Mouse (Mus musculus) testis, adult 2 months (tissue): ENCODE measurements around the gene Slc43a2. TPM values are rescaled to one million over a fixed set of nuclear protein-coding genes. Genes with fewer than 3 reads are reported as not detected.

Experiments
- H3K27ac ChIP-seq: fragments of 200-500 bp; 2 replicates; pipeline ENCODE4 v1.5.1; 2012; ENCODE audit warnings: low read depth, low read length; ENCODE audit not compliant: control insufficient read depth, insufficient read depth
- H3K27me3 ChIP-seq: fragments of 200-500 bp; 2 replicates; pipeline ENCODE4 v1.6.1; 2012; ENCODE audit warnings: mild to moderate bottlenecking, low read length, moderate library complexity; ENCODE audit not compliant: control insufficient read depth, insufficient read depth
- H3K36me3 ChIP-seq: fragments of 200-500 bp; 2 replicates; pipeline ENCODE4 v1.6.1; 2012; ENCODE audit warnings: mild to moderate bottlenecking, low read length; ENCODE audit not compliant: control insufficient read depth, insufficient read depth
- H3K4me1 ChIP-seq: fragments of 200-500 bp; 2 replicates; pipeline ENCODE4 v1.6.1; 2012; ENCODE audit warnings: low read length; ENCODE audit not compliant: control insufficient read depth, insufficient read depth
- H3K4me3 ChIP-seq: fragments of 200-500 bp; 2 replicates; pipeline ENCODE4 v1.5.1; 2012; ENCODE audit warnings: low read depth, mild to moderate bottlenecking, low read length, moderate library complexity, mixed read lengths; ENCODE audit not compliant: control insufficient read depth
- CTCF ChIP-seq: fragments of 200-500 bp; IDR thresholded peaks from 2 replicates; pipeline ENCODE4 v1.5.1; 2012; ENCODE audit warnings: low read depth, mild to moderate bottlenecking, inconsistent platforms, low read length, moderate library complexity; ENCODE audit not compliant: control insufficient read depth, insufficient read depth, insufficient replicate concordance
- POLR2A ChIP-seq: fragments of 200-500 bp; IDR thresholded peaks from 2 replicates; pipeline ENCODE4 v1.6.1; 2012; ENCODE audit warnings: low read depth, mild to moderate bottlenecking, inconsistent platforms, low read length, moderate library complexity; ENCODE audit not compliant: control insufficient read depth
- polyA plus RNA-seq: library from polyadenylated mRNA; depleted of rRNA; stranded (reverse); fragments of >200 nt; gene quantifications from 2 replicates; pipeline ENCODE4 v1.2.3, GENCODE M21; 2012

The Slc43a2 gene
- polyA plus RNA-seq, 1 experiment = 27.1 TPM

GRCm38 (mm10) chr11:75530325-75530724, 1.2 kb upstream of the Slc43a2 start:
- TF ChIP-seq POLR2A (no peak), CTCF (peak; percentile 94)
- 0 out of 2 replicates have a peak, but pooled peaks cover 1% of the 10 kb centered on the region for H3K36me3 ChIP-seq
- H3K4me3 ChIP-seq = peak overlapping the region; percentile 100
- H3K4me1 ChIP-seq = peaks cover 24% of the 10 kb centered on the region
- no peaks in the 10 kb centered on the region for H3K27me3 ChIP-seq
- H3K27ac ChIP-seq = peak overlapping the region; percentile 100

GRCm38 (mm10) chr11:75530845-75531373, 585 bp upstream of the Slc43a2 start:
- TF ChIP-seq POLR2A (no peak; the same call in 1 of the 2 replicates), CTCF (no peak)
- peak overlapping the region; percentile 100 for H3K4me3 ChIP-seq
- peaks cover 23% of the 10 kb centered on the region for H3K4me1 ChIP-seq
- H3K27me3 ChIP-seq = no peaks in the 10 kb centered on the region
- H3K27ac ChIP-seq = peak overlapping the region; percentile 100
- H3K36me3 ChIP-seq = 0 out of 2 replicates have a peak, but pooled peaks cover 1% of the 10 kb centered on the region

DNA sequence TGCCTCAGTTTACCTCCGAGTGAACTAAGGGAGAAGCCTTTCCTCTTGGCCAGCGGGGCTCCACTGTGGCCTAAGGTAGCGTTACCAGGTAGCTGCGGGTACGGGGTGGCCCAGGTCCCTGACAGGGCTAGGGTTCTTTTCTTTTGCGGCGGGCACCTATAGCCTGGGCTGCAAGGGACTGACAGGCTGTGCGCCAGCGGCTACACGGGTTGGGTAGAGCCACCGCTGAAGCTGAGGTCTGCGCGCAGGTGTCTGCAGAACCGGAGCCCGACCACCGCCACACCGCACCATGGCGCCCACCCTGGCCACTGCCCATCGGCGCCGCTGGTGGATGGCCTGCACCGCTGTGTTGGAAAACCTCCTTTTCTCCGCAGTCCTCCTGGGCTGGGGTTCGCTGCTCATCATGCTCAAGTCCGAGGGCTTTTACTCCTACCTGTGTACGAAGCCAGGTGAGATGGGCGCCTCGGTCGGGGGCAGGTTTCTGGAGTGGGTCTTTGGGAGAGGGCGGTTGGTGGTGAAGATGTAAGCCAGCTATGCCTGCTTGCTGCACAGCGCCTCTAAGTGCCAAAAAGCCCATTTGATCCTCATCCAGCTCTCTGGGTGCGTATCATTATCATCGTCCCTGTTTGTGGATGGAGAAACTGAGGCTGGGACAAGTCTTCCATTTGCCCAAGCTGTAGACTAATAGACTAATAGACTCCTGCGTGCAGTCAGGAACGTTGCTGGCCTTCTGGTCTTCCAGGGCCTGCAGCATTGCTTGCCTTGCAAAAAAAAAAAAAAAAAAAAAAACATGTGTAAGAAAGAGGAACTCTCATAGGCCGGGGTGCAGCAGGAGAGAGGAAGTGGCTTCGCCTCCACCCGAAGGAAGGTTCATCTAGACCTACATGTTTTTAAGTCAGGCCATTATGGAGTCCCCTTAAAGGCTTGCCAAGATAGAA, 1.1 kb downstream of the Slc43a2 start:
- TF ChIP-seq POLR2A (no peak), CTCF (no peak)
- Histone ChIP-seq H3K27ac (peak overlapping the region; percentile 100), H3K36me3 (peaks cover 1% of the 10 kb centered on the region; the same call in 1 of the 2 replicates), H3K27me3 (no peaks in the 10 kb centered on the region), H3K4me1 (peaks cover 24% of the 10 kb centered on the region), H3K4me3 (peak overlapping the region; percentile 100)

DNA sequence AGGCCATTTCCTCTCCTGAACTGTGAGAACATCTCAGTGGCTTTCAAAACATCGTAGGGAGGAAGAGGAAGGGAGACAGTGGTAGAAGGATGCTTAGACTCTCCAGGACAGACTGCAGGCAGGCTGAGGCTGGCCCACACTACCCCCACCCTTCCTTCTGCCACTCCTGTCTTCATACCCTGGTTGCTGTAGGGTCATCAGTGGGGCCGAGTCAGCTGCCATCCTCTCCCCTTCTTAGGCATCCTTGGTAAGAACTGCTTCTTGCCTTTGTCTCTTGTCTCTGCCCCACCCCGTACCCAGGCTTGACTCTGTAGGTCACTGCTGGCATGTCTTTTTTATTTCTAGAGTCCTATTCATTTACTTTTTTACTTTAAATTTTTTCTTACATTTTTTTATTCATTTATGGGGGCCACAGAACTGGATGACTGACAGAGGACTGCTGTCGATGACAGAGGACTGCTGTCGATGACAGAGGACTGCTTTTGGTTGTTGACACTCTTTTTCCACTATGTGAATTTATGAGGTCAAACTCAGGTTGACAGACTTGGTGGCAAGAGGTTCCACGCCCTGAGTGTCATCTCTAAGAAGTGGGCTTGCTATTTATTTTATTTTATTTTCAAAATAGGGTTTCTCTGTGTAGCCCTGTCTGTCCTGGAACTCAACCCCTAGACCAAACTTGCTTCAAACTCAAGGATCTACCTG, 2.0 kb downstream of the Slc43a2 start:
- peaks cover 31% of the 10 kb centered on the region for H3K4me1 ChIP-seq
- no peaks in the 10 kb centered on the region for H3K27me3 ChIP-seq
- TF ChIP-seq CTCF = no peak
- no peak for TF ChIP-seq POLR2A
- peaks cover 1% of the 10 kb centered on the region; the same call in 1 of the 2 replicates for H3K36me3 ChIP-seq
- H3K4me3 ChIP-seq = peak overlapping the region; percentile 100
- 0 out of 2 replicates have a peak overlapping the region, but pooled peaks have one; percentile 5 for H3K27ac ChIP-seq

DNA sequence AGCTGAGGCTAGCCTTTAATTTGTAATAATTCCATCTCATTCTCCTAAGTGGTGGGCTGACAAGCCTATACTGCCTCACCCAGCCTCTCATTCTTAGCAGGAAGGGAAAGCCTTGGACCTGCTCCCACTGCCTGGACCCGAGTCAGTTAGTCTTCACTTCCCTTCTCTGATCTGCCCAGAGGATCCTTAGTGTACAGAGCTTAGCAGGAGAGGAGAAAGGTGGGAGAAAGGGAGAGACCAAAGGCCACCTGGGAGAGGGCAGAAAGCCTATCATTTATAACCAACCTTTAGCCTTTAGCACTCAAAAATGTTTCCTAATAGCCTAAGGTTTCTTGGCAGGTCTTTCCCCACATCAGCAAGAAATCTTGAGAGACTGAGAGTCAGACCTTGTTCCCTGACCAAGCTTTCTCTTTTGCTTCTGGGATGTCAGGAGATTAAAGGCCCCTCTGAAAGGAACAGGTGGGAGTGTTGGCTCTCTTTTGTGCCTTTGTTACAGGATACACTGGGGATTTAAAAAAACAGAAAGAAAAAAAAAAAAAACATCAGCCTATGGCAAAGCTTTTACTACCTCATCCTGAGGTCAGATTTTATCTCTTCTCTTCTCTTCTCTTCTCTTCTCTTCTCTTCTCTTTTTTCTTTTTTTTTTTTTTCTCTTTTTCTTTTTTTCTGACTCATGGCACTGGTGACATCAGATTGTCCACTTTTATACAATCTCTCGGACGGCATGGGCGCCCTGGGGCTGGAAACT, 3.0 kb downstream of the Slc43a2 start:
- Histone ChIP-seq H3K27me3 (no peaks in the 10 kb centered on the region), H3K27ac (peak overlapping the region; percentile 22; the same call in 1 of the 2 replicates), H3K4me1 (peaks cover 30% of the 10 kb centered on the region), H3K36me3 (peaks cover 1% of the 10 kb centered on the region; the same call in 1 of the 2 replicates), H3K4me3 (peak overlapping the region; percentile 47; the same call in 1 of the 2 replicates)
- no peak for TF ChIP-seq CTCF
- TF ChIP-seq POLR2A = no peak

DNA sequence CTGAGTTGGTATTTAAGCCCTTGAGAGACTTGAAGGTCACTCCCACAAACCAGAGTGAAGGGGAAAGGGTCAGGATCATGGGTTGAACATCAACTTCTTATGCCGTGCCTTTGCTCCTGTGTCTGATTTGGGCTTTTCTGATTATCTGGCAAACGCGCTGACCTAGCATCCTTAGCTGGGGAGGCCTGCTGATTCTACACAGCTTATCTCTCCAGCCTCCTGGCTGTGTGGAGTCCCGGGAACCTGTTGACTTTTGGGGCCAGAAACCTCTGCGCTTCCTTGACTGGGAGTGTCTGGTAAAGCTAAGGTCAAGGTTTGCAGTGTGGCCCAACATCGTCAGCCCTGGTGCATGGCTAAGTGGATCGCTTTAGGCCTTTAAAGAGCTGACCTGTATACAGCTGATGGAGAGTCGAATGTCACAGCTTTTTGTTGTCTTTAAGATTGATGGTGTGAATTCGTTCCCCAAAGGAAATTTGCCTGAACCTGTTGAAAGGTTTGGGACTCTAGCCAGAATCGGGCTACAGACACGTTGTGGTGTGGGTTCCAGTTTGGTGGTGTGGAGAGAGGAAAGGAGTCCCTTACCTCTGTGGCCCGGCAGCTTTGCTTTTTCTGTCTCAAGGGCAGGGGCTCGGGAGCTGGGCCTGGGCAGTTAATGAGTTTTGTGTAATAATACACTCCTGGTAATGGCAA, 3.8 kb downstream of the Slc43a2 start:
- Histone ChIP-seq H3K4me3 (peak overlapping the region; percentile 12; the same call in 1 of the 2 replicates), H3K4me1 (peaks cover 28% of the 10 kb centered on the region), H3K36me3 (peaks cover 1% of the 10 kb centered on the region; the same call in 1 of the 2 replicates), H3K27me3 (no peaks in the 10 kb centered on the region), H3K27ac (no peak overlapping the region; the same call in 1 of the 2 replicates)
- no peak for TF ChIP-seq CTCF
